ENCODE assay signal across 8 mouse cellular contexts in the genomic region with DNA sequence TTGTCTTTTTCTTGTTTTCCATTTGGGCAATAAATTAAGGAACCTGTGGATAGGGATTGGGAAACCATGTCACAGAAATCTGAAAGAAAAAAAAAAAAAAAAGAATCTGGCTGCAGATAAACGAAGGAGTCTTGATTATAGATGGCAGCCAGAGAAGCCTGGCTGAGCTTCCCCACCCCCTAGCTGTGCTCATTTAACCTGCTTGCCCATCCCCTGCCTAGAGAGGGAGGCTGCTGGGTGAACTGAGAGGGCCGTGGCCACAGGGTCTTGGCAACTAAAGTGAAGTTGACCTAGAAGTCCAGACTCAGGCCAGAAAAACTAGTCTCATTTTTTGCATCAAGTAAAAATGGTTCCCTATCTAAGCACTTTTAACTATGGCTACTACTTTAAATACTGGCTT. TPM values are rescaled to one million over a fixed set of nuclear protein-coding genes. Genes with fewer than 3 reads are reported as not detected.
DNase-seq lines count a peak whose midpoint lies in the region; ATAC-seq and TF ChIP-seq lines count a peak whose summit lies in the region.

No protein-coding gene starts in this region.

- 6% methylated on average over 2 of the region's 2 CpGs for WGBS in heart, embryonic 10.5 days
- 4% methylated on average over 2 of the region's 2 CpGs for WGBS in embryonic facial prominence, embryonic 14.5 days
- 0% methylated on average over 2 of the region's 2 CpGs for WGBS in midbrain, embryonic 14.5 days

- no peaks in the 10 kb centered on the region for H3K27me3 ChIP-seq in heart, embryonic 10.5 days (ENCODE audit: insufficient read depth, poor library complexity, severe bottlenecking)
- H3K27me3 ChIP-seq in embryonic facial prominence, embryonic 14.5 days (replicated peaks; ENCODE audit: control insufficient read depth, insufficient read depth, low read length) = no peaks in the 10 kb centered on the region
- no peaks in the 10 kb centered on the region for H3K27me3 ChIP-seq in midbrain, embryonic 14.5 days (ENCODE audit: control insufficient read depth, insufficient read depth, low read length)

- intact Hi-C loops in heart, postnatal 14 days (cut with DNase I) = loop anchor here (5.0 to 10.0 kb wide), 3 partner anchors 101 to 314 kb away; no protein-coding TSS in a partner anchor

- peaks cover 34% of the 10 kb centered on the region for H3K4me1 ChIP-seq in heart, embryonic 10.5 days
- H3K4me1 ChIP-seq in ES-E14 (ENCODE audit: control insufficient read depth in 2 of 2, insufficient read depth in 2 of 2, low read length in 2 of 2, poor library complexity in 1 of 2) = peaks cover 9 to 11% of the 10 kb centered on the region in 2 experiments; a peak in 3 of 4 replicates
- peaks cover 11% of the 10 kb centered on the region for H3K4me1 ChIP-seq in embryonic facial prominence, embryonic 14.5 days (ENCODE audit: control insufficient read depth, insufficient read depth, low read length)
- H3K4me1 ChIP-seq in midbrain, embryonic 14.5 days (ENCODE audit: control insufficient read depth, insufficient read depth, low read length) = peaks cover 12% of the 10 kb centered on the region

- peak overlapping the region; percentile 96 for H3K27ac ChIP-seq in heart, embryonic 10.5 days
- no peak overlapping the region for H3K27ac ChIP-seq in ES-E14 (ENCODE audit: insufficient read depth, low read depth, low read length, poor library complexity, severe bottlenecking)
- peak overlapping the region; percentile 94 for H3K27ac ChIP-seq in embryonic facial prominence, embryonic 14.5 days (replicated peaks; ENCODE audit: low read depth, low read length)
- H3K27ac ChIP-seq in midbrain, embryonic 14.5 days (replicated peaks; ENCODE audit: low read depth, low read length) = peak overlapping the region; percentile 98

- H3K4me3 ChIP-seq in heart, embryonic 10.5 days = peak overlapping the region; percentile 75
- peak overlapping the region; percentile 75 to 81 for H3K4me3 ChIP-seq in ES-E14 (ENCODE audit: insufficient read depth in 1 of 2, low read depth in 1 of 2, low read length in 2 of 2, poor library complexity in 1 of 2, severe bottlenecking in 1 of 2)
- H3K4me3 ChIP-seq in embryonic facial prominence, embryonic 14.5 days (ENCODE audit: low read depth, low read length) = peak overlapping the region; percentile 61
- peak overlapping the region; percentile 57 for H3K4me3 ChIP-seq in midbrain, embryonic 14.5 days (replicated peaks; ENCODE audit: low read depth, low read length)

- no peaks in the 10 kb centered on the region for H3K9me3 ChIP-seq in heart, embryonic 10.5 days
- H3K9me3 ChIP-seq in ES-E14 (ENCODE audit: control insufficient read depth, insufficient read depth, low read depth, low read length) = no peaks in the 10 kb centered on the region
- H3K9me3 ChIP-seq in embryonic facial prominence, embryonic 14.5 days (ENCODE audit: control insufficient read depth, low read length) = no peaks in the 10 kb centered on the region
- no peaks in the 10 kb centered on the region for H3K9me3 ChIP-seq in midbrain, embryonic 14.5 days (ENCODE audit: control insufficient read depth, low read length)

- no peak for ATAC-seq in embryonic facial prominence, embryonic 14.5 days (ENCODE audit: low read depth)
- no peak for ATAC-seq in midbrain, embryonic 14.5 days (ENCODE audit: low FRiP score, low TSS enrichment)

- H3K36me3 ChIP-seq in heart, embryonic 10.5 days = peaks cover 53% of the 10 kb centered on the region
- H3K36me3 ChIP-seq in ES-E14 (ENCODE audit: control insufficient read depth, insufficient read depth, low read length, poor library complexity, severe bottlenecking) = peaks cover 8% of the 10 kb centered on the region
- peaks cover 28% of the 10 kb centered on the region for H3K36me3 ChIP-seq in embryonic facial prominence, embryonic 14.5 days (ENCODE audit: control insufficient read depth, insufficient read depth, low read length)
- peaks cover 64% of the 10 kb centered on the region for H3K36me3 ChIP-seq in midbrain, embryonic 14.5 days (ENCODE audit: control insufficient read depth, insufficient read depth, low read length)

- peak overlapping the region; percentile 93 for H3K4me2 ChIP-seq in embryonic facial prominence, embryonic 14.5 days (ENCODE audit: low read depth, low read length)
- peak overlapping the region; percentile 100 for H3K4me2 ChIP-seq in midbrain, embryonic 14.5 days (ENCODE audit: low read length)

- DNase-seq in heart, embryonic 10.5 days (ENCODE audit: low spot score) = no peak
- no peak for DNase-seq in heart, postnatal 14 days
- no peak for DNase-seq in ES-E14 (ENCODE audit: low read depth, low spot score)
- peak; percentile 31 for DNase-seq in embryonic facial prominence, embryonic 14.5 days (ENCODE audit: low spot score)
- DNase-seq in kidney, adult 9 months = peak; percentile 42
- peak; percentile 51 for DNase-seq in midbrain, embryonic 14.5 days
- DNase-seq in adrenal gland, postnatal 10 days = no peak
- DNase-seq in layer of hippocampus, adult 9-10 months (ENCODE audit: low spot score) = no peak

- in situ Hi-C loops in ES-E14 (cut with MboI; ENCODE audit: low sequenced_read_pairs in 2 of 2, unreplicated experiment in 2 of 2) = no loop called here

- H3K9ac ChIP-seq in ES-E14 (ENCODE audit: insufficient read depth, low read depth, low read length, poor library complexity, severe bottlenecking) = peak overlapping the region; percentile 80
- H3K9ac ChIP-seq in embryonic facial prominence, embryonic 14.5 days (ENCODE audit: low read depth, low read length) = peak overlapping the region; percentile 86
- H3K9ac ChIP-seq in midbrain, embryonic 14.5 days (replicated peaks; ENCODE audit: low read length) = peak overlapping the region; percentile 70

TF ChIP-seq in ES-E14, 5 proteins besides CTCF, POLR2A, EP300 and RAD21:
- no peak for TF ChIP-seq ZNF384 (IDR thresholded peaks at IDR 0.05; ENCODE audit: low read depth, low read length)
- no peak for TF ChIP-seq HCFC1 (IDR thresholded peaks at IDR 0.05; ENCODE audit: borderline replicate concordance, insufficient read depth, low read length)
- TF ChIP-seq MAFK (IDR thresholded peaks at IDR 0.05; ENCODE audit: insufficient read depth, low read depth, low read length) = no peak
- TF ChIP-seq CHD2 (IDR thresholded peaks at IDR 0.05; ENCODE audit: low read depth, low read length) = no peak
- no peak for TF ChIP-seq ZC3H11A (IDR thresholded peaks at IDR 0.05; ENCODE audit: borderline replicate concordance, low read depth, low read length)

RNA-seq across cellular contexts. Expression of a gene that starts 3.4 kb away (rescaled TPM):
- polyA plus RNA-seq in heart, embryonic 10.5 days (2016; fragmentation: Nextera tagmentation; extraction: Ambion mirVana) = 38.9 and 70.4 TPM in 2 replicates
- 10 to 100 TPM; 48.3 to 59.1 TPM for total RNA-seq in heart, postnatal 14 days (2021)
- total RNA-seq in ES-E14 (2012; rRNA removed) = 0.76 and 0.95 TPM in 2 replicates
- 11.6 and 14.7 TPM in 2 replicates for polyA plus RNA-seq in embryonic facial prominence, embryonic 14.5 days (2014; fragmentation: Nextera tagmentation; extraction: Ambion mirVana)
- polyA plus RNA-seq in midbrain, embryonic 14.5 days (2014; fragmentation: Nextera tagmentation; extraction: Ambion mirVana) = 1.5 and 1.9 TPM in 2 replicates
- total RNA-seq in adrenal gland, postnatal 10 days (2021) = 1 to 10 TPM; 1.4 to 1.9 TPM

Comparison
In these comparisons a context has a peak if more than half of its experiments do, and no peak if none do; other contexts are left out.
1. DNase-seq: peak in embryonic facial prominence, embryonic 14.5 days (single experiment), kidney, adult 9 months (single experiment) and midbrain, embryonic 14.5 days (single experiment); none in heart, embryonic 10.5 days (single experiment), heart, postnatal 14 days (0 of 2), ES-E14 (single experiment), adrenal gland, postnatal 10 days (single experiment) and layer of hippocampus, adult 9-10 months (single experiment).
2. RNA of a gene that starts 3.4 kb away (total RNA-seq): 48.3 to 59.1 TPM in heart, postnatal 14 days; 1.4 to 1.9 TPM in adrenal gland, postnatal 10 days and 0.76 to 0.95 TPM in ES-E14; every median in the first group is over 10 times any median in the second.
3. Peak in every context shown above with its lines, with median percentiles within 50 percentile points of each other: H3K4me3 ChIP-seq and H3K9ac ChIP-seq.